Comparison of ENCODE assay signal across 16 mouse cellular contexts in the genomic region with DNA sequence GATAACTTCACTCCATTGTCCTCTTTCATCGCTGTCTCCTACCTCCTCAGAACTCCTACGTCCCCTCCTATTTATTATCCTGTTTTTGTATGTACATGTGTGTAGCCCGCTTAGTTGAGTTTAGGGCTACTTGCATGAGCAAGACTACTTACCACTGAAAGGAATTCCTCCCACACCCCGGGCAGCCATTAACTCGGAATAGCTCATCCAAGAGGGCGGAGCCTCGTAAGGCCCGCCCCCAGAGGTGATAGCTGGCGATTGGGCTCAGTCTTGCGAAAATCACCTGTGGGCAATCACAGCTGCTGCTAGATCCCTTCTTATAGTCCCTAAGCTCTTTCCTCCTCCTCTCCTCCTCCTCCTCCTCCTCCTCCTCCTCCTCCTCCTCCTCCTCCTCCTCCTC.
"Had no signal": no experiment of that assay in that cellular context is flagged by ENCODE, and none has a peak within 500 bp of the region (broad histone marks: within the 10 kb centered on the region; RNA-seq: fewer than 3 reads in every experiment).

No protein-coding gene starts in this region.

- H3K9ac ChIP-seq: liver, postnatal 0 days; lung, embryonic 15.5 days; midbrain, embryonic 12.5 days; neural tube, embryonic 12.5 days; stomach, embryonic 15.5 days had no signal

- DNase-seq: liver, postnatal 0 days; lung, adult 2 months; lung, postnatal 14 days; lung, postnatal 36 days; midbrain, embryonic 14.5 days; right cerebral cortex, postnatal 14 days; thymus, adult 2 months; thymus, postnatal 36 days had no signal

- H3K36me3 ChIP-seq: lung, embryonic 15.5 days; midbrain, embryonic 12.5 days; neural tube, embryonic 12.5 days; stomach, embryonic 15.5 days had no signal

- H3K27me3 ChIP-seq: lung, embryonic 15.5 days; neural tube, embryonic 12.5 days; stomach, embryonic 15.5 days had no signal

- H3K4me2 ChIP-seq: lung, embryonic 15.5 days; midbrain, embryonic 12.5 days; neural tube, embryonic 12.5 days; stomach, embryonic 15.5 days had no signal

- ATAC-seq: liver, postnatal 0 days; lung, postnatal 0 days had no signal

- H3K27ac ChIP-seq: lung, embryonic 15.5 days; macrophage; midbrain, embryonic 12.5 days; neural tube, embryonic 12.5 days; stomach, embryonic 15.5 days; stomach, postnatal 0 days had no signal

- H3K4me3 ChIP-seq: lung, embryonic 15.5 days; megakaryocyte, embryonic 14.5 days; midbrain, embryonic 12.5 days; neural tube, embryonic 12.5 days; stomach, embryonic 15.5 days had no signal

- H3K4me1 ChIP-seq: lung, embryonic 15.5 days; megakaryocyte, embryonic 14.5 days; neural tube, embryonic 12.5 days; stomach, embryonic 15.5 days had no signal

- H3K9me3 ChIP-seq: lung, embryonic 15.5 days; megakaryocyte, embryonic 14.5 days; midbrain, embryonic 12.5 days; neural tube, embryonic 12.5 days; stomach, embryonic 15.5 days had no signal
